Mouse (Mus musculus): ENCODE measurements at regions not wholly inside any gene's neighbourhood (a gene's known extent, or its start where the extent isn't known, plus 50 kb on each side); places are given as distances from the start of the nearest gene placed in this dataset.
A peak's percentile ranks its signal among the peaks of the same experiment; 100 is the strongest.
"Not testable (repeated sequence)": the region's sequence is repeated elsewhere in the genome, so short reads cannot be mapped to it uniquely, and the experiment has no call there.

- no peak for DNase-seq (ENCODE audit: low read depth, low spot score)
These were observed 54.7 kb upstream of the Nlrp1b start for GRCm38 (mm10) chr11:71285193-71285592.

- not testable (repeated sequence) for DNase-seq (ENCODE audit: low read depth, low spot score)
These were observed 57.7 kb upstream of the Nlrp1b start for GRCm38 (mm10) chr11:71288243-71288642.

GRCm38 (mm10) chr11:71289490-71289889 is 59.0 kb upstream of the Nlrp1b start:
- DNase-seq (ENCODE audit: low read depth, low spot score) = no peak

DNA sequence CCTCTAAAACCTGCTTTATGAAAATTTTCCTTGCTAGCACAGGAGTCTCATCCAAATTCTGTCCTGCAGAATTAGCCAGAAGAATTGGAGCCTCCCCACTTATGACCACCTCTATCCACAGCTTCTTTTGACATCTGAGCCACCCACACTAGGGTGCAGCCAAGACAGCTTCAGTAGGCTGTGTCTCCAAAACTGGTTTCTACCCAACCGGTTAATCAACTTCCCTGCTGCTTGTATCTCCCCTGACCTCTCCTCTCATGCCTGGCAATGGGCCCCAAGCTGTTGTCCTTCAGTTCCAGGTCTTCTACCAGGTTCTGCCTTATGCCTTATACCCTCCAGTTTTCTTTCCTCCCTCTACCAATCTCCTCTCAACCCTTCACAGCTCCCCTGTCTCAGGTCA is 68.9 kb upstream of the Nlrp1b start:
- DNase-seq (ENCODE audit: low read depth, low spot score) = no peak

DNA sequence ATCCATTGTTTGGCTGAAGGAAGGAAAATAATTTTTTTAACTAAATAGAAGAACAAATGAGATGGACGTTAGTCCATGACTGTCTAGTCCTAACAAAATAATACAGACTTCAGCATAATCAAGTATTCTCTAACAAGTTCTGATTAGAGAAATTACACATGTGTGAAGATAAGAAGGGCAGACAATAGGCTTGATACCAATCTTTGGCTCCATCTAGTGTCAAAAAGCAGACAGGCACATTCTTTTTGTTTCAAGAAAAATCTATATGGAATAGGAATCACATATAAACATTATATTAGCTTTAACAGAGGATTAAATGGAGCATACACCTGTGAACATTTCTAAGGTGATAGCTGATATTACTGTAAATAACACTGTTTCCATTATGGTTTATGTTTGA is 92.9 kb upstream of the Nlrp1b start:
- no peak for DNase-seq (ENCODE audit: low read depth, low spot score)

GRCm38 (mm10) chr11:71337428-71337827 is 106.9 kb upstream of the Nlrp1b start:
- peak; percentile 9 for DNase-seq (ENCODE audit: low read depth, low spot score)

GRCm38 (mm10) chr11:71346024-71346423 is 115.5 kb upstream of the Nlrp1b start:
- DNase-seq (ENCODE audit: low read depth, low spot score) = no peak

DNA sequence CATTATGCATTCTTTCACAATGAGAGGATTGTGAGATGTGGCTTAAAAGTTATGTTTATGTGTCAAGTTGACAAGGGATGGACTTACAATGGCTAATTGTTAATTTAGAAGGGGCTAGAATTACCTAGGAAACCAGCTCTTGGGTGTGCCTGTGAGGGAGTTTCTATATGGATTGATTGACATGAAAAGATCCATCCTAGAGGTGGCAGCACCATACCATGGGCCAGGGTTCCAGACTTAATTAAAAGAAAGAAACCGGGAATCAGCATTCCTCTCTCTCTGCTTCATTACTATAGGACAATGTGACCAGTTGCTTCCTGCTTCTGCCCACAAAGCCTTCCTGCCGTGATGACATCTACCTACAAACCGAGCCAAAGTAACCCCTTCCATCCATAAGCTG is 126.6 kb upstream of the Nlrp1b start:
- no peak for DNase-seq (ENCODE audit: low read depth, low spot score)

DNA sequence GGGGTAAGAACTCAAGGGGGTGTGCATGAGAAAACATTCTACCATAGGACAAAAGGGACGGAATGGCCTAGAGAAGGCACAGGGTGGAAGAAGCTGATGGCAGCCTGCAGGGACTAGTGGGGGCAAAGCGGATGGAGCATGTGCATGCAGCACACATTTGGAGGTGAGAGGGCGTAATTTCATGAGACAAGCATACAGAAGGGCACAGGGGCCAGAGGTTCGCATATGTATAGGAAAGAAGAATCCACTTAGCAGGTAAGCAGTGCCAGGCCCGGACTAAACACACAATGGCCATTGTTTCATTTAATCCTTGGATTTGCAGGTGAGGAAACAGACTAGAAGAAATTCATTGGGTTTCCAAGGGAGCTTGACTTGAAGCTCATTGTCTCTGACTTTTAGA is 130.3 kb upstream of the Nlrp1b start:
- DNase-seq (ENCODE audit: low read depth, low spot score) = no peak

- DNase-seq (ENCODE audit: low read depth, low spot score) = no peak
These were observed 141.3 kb upstream of the Nlrp1b start for GRCm38 (mm10) chr11:71371871-71372270.

DNA sequence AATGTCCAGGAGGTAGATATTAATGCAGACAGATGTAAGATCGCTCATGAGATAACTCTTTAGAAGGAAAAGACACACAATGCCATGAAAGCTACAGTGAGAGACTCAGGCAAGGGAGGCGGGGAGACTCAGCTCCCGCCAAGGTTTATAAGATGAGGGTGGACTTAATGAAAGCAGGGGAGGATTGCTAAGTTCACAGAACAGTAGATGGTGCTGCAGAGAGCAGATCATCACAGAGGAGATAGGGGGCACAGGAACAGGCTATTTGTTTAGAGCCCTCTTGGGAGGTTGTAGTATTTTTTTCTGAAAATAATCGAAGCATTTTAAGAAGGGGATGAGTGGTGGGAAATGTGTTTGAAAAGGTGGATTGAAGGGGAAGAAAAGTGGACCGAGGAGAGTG is 144.6 kb upstream of the Nlrp1b start:
- DNase-seq (ENCODE audit: low read depth, low spot score) = no peak

DNA sequence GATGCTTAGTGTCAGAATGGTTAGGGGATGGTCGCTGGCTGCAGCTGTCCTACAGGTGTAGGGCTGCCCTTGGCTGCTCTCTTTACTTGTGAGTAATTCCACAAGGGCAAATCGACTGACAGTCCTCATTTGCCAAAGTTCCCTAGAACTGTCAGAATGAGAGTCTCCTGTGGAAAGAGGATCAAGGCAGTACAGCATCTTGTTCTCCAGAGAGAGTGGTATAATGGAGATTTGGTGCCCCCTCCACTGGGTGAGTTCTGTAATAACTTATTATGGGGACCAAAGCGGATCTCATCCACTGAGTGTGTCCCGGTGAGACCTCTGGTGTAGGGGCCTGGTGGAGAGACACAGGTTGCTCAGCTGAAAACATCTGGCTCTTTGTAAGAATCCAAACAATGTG is 157.9 kb upstream of the Nlrp1b start:
- no peak for DNase-seq (ENCODE audit: low read depth, low spot score)

GRCm38 (mm10) chr11:71389659-71390058 is 159.1 kb upstream of the Nlrp1b start:
- DNase-seq (ENCODE audit: low read depth, low spot score) = peak; percentile 39

DNA sequence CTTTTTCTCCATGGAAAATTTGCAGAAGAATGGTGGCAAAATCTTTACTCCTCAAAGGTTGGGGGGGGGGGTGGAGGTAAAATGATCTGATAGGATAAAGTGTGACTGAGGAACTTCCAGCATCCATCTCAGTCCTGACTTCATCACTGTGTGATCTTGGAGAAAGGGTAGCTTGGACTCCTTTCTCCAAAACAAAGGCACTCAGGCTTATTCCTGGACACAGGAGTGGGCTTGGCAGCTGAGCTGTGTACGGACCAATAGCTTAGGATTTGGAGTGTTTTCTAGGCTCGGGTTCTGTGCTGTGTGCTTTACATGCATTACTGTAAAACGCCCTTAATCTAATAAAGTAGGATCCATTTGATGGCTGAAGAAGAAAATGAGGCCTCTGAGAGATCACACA is 159.6 kb upstream of the Nlrp1b start:
- DNase-seq (ENCODE audit: low read depth, low spot score) = no peak

- no peak for DNase-seq (ENCODE audit: low read depth, low spot score)
These were observed 160.1 kb upstream of the Nlrp1b start for GRCm38 (mm10) chr11:71390616-71391015.

- no peak for DNase-seq (ENCODE audit: low read depth, low spot score)
These were observed 162.9 kb upstream of the Nlrp1b start for GRCm38 (mm10) chr11:71393406-71393805.

DNA sequence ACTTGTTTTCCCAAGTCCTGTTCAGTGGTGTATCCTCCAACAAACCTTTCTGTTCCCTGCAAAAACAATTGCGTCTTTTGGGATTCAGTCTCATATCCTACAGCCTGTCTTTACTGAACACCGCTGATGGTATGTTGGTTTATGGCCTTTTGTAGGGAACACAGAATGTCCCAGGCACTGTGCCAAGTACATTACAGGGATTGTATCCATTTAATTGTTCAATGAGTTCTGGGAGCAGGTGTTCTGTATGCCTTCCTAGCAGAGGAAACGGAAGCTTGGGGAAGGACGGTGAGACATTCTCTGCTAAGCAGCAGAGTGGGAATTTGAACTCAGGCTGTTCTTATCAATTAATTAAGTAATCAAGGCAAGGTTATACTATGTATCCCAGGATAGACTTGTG is 164.5 kb upstream of the Nlrp1b start:
- no peak for DNase-seq (ENCODE audit: low read depth, low spot score)

DNA sequence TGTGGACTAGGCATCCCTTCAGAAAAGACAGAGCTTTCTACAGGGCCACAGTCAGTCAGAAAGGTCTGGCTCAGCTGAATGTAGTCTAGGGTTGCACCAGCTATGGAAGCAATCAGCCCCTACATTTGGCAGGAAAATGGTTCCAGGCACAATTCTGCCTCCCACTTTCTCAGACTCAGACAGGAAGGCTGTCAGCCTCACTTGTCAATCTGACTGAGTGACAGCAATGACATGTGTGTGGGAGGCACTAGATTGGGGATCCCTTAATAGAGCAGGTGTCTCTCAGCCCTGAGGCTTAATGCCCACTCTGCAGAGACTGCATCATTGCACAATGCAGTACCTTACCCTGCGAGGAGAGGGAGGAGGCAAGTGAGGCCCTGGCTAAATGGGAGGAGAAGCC is 165.1 kb upstream of the Nlrp1b start:
- DNase-seq (ENCODE audit: low read depth, low spot score) = no peak

DNA sequence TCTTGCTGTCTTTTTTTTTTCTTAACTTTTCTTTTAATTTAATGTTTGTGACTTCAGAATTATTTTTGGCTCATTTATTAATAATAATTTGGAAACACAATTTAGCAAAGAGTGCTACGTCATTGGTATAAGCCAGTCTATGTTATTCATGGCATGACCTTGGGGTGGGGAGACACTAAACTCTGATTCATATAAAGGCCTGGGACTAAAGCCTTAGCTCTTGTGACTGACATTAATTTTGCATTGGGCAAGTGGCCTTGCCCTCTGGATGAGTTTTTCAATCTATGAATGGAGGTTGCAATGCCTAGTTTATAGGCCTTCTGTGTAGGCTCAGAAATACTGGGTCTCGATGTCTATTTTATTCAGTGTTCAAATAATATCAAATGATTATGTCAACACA is 169.8 kb upstream of the Nlrp1b start:
- no peak for DNase-seq (ENCODE audit: low read depth, low spot score)

GRCm38 (mm10) chr11:71401411-71402276 is 171.1 kb upstream of the Nlrp1b start:
- DNase-seq (ENCODE audit: low read depth, low spot score) = no peak

DNA sequence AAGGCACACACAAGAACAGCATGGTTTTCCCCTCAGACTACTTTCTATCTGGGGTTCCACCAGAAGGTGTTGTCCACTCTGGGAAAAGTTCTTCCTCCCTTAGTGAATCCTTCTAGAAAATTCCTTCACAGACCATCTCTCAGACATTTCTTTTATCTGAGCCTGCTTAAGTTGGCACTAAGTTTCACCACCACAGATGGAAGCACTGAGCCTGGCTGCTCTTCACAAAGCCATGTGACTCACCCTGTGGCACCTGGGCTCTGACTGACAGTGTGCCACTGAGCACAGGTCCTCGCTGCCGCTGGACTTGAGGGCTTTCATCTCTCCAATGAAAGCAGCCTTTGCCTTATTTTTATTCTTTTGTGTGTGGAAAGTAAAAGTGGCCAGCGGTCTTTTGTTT is 173.8 kb upstream of the Nlrp1b start:
- no peak for DNase-seq (ENCODE audit: low read depth, low spot score)

DNA sequence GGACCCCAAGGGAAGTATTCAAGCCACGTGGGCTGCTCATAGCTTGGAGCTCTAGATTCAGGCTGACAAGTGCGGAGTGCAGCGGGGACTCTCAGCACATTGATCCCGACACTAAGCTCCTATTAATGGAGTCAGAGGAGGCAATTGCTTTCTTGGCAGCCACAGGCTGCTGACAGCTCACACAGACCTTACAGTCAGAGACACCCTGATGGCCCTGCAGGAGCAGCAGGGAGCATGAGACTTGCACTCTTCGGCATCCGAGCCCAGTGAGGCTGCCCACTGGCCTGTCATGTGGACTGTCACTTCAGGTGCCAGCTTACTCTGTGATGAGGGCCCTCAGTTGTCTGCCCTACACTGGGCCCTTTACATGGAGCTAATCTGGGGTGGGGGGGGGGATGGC is 176.5 kb upstream of the Nlrp1b start:
- DNase-seq (ENCODE audit: low read depth, low spot score) = no peak

GRCm38 (mm10) chr11:71409211-71409765 is 178.8 kb upstream of the Nlrp1b start:
- DNase-seq (ENCODE audit: low read depth, low spot score) = no peak
